Mouse (Mus musculus): ENCODE measurements around the gene Pdzrn3. TPM values are rescaled to one million over a fixed set of nuclear protein-coding genes. Genes with fewer than 3 reads are reported as not detected.

Gene Pdzrn3
- total RNA-seq (2021), result 10 to 100 TPM; 45.4 to 48.8 TPM
- long read RNA-seq, experiment 1, full-length matches to known transcripts, result 17 of 41 reads
- long read RNA-seq, experiment 1, partial matches to known transcripts, result 10 of 41 reads
- long read RNA-seq, experiment 1, other reads (novel, unspliced or antisense), result 14 of 41 reads
- long read RNA-seq, experiment 2, full-length matches to known transcripts, result 20 of 53 reads
- long read RNA-seq, experiment 2, partial matches to known transcripts, result 16 of 53 reads
- long read RNA-seq, experiment 2, other reads (novel, unspliced or antisense), result 17 of 53 reads

DNA sequence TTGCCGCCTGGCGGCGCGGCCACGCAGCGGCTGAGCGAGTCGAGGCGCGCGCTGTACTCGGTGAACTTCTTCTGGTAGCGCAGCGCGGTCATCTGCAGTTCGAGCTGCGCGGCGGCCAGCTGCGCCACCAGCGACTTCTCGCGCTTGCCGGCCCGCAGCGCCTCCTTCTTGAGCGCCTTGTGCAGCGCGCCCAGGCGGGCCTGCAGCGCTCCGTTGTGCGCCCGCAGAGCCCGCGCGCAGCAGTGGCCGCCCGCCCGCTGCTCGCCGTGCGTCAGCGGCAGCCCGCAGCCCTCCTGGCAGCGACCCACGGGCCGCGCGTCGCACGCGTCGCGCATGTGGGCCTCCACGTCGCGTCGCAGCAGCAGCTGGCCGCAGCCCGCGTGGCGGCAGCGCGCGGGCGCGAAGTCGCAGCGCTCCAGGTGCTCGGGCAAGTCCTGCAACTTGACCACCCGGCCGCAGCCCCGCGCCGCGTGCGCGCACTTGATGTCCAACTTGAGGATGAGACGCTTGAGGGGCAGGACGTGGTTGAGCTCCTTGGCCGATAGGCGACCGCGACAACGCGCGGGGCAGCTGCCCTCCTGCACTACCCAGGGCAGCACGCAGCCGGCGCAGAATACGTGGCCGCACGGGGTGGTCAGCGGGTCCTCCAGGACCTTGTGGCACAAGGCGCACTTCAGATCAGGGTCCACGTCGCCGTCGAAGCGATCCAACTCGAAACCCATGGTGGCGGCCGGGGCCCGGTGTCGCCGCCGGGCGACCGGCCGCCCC is at the start of gene Pdzrn3:
TSS of gene Pdzrn3 (minus strand) at position 731 of the 768 bp plus-strand sequence.
- DNase-seq (ENCODE audit: low spot score in 2 of 2), result peak; percentile 55 to 71

DNA sequence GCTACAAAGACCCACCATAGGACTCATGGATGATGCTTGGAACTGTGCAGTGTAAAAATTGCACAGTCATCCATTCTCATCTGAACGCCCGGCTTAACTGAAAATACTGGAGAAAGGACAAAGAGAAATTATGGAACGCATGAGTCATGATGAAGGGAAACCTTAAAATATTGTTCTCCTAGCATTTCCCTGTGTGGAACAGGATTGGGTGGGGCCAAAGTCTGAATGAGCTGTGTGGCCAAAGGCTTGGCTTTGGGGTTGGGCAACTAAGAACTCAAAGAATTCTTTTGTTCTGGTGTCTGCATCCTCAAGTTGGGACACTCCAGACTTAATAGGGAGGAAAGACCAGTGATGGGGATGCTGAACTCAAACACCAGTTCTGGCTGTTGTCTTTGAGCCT is 49.6 kb upstream of the Pdzrn3 start:
- DNase-seq (ENCODE audit: low spot score in 2 of 2), result no peak

DNA sequence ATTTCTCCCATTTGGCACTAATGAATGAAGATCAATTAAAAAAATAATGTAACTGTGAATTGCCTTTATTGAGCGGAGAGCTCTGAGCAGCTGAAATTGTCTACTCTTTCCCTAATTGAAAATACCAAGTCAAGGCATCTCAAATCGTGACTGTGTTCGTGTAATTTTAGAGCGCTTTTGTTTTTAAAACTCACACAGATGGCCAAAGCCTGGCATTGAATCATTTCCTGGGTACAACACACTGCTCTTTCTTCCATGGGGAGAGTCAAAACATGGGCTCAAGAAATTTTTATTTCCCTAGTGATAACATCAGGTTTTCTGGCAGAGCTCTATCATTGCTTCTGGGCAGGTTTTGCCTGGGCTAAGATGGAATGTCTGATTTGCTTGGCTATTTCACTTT is 48.6 kb upstream of the Pdzrn3 start:
- DNase-seq (ENCODE audit: low spot score in 2 of 2), result no peak

DNA sequence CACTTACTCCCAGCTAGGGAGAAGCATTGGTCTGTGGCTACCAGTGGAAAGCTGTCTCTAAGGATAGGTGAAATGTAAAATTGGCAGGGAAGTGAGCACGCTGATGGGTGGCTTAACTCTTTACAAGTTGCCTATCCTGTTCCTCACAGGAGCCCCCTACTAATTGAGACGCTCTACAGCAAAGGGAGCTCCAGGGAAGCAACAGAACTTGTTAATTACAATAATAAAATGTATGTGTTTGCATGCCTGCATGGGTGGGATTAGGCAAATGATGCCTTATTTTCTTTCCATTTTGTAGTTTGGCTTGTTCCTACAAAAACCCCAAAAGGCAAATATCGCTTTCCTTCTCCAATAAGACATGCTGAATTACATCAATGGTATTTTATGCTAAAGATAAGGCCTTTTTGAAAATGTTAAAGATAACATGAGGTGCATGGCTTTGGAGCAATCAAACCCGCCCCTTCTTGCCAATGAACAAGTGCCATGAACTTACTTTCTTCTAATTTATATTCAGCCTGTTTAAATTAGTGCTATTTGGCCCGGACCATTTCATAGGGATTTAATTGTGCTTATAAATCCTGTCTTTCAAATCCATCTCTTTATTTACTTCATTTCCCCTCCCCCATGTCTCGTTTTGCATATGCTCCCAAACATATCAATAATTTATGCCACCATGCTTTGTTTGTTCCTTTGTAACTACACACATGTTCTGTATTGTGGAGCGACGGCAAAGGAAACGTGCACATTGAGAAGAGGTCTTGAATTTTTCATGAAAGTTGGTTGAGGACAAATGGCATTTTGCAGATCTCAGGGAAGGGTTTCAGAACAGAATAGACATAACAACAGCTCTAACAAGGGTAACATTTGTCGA is 44.6 kb upstream of the Pdzrn3 start:
- DNase-seq (ENCODE audit: low spot score in 2 of 2), result no peak

DNA sequence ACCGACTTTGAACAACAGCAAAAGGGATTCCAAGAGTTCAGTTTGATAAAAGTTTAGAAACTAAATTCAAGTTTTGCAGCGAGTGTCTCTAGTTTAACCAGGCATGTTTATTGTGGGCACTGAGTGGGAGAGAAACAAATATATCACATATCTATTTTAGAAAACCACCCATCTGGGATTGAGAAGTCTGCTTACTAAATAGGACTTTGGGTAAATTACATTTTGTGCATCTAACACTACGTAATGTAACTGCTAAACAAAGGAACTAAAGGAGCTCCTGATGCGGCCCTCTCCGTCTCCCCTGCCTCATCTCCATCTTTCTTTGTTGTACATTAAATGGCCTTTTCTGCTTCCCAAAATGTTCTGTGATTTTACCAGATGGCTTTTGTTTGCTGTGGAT is 40.5 kb upstream of the Pdzrn3 start:
- no peak for DNase-seq (ENCODE audit: low spot score in 2 of 2)

DNA sequence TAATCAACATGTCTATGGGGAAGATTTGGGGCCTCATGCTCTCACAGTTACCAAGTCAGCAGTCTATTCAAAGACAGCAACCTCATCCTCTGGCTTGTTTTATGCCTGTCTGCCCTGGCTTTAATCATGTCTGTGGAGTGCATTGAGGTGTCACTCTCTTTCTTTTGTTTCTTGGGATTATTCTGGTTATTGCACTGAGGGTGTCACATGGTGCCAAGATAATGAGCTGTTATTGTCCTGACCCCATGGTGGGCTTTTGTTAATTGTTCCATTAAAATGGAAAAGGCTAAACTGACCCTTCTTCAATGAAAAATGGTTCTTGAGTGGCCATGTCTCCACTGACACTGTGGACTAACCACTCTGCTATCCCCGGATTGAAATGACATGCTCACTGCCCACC is 34.0 kb upstream of the Pdzrn3 start:
- no peak for DNase-seq (ENCODE audit: low spot score in 2 of 2)

DNA sequence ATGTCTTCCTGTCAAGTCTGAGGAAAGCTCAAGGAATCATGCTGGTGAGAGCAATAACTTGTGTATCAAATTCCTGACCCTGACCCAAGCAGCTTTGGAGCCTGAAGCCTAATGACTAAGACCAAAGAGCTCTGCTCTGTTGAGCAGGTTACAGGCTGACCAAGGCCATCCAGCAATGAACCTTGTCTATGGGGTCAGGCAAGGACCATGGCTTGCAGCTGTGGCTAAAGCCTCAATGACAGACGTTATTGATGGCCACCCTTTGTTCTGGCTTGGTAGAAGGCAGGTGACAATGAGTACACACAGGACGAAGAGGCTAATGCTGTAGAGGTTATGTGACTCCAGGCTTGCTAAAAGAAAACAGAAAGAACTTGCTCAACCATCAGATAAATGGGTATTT is 33.4 kb upstream of the Pdzrn3 start:
- no peak for DNase-seq (ENCODE audit: low spot score in 2 of 2)

DNA sequence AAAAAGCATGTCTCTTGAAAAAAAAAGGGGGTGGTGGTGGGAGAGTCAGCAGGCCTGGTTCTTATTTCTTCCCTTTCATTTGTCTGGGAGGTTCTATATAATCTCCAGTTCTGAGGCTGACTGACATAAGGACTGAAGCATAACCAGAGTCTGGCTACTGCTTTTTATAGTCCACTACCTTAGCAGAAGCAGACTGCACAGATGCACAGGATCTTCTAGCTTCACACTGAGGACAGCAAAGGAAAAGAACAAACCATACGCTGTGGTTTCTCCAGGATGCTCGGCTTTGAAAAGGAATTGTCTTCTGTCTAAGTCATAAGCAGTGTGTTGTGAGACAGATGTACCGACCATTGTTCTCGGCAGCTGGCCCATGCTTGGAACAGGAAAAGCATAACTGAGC is 19.0 kb upstream of the Pdzrn3 start:
- DNase-seq (ENCODE audit: low spot score in 2 of 2), result no peak

DNA sequence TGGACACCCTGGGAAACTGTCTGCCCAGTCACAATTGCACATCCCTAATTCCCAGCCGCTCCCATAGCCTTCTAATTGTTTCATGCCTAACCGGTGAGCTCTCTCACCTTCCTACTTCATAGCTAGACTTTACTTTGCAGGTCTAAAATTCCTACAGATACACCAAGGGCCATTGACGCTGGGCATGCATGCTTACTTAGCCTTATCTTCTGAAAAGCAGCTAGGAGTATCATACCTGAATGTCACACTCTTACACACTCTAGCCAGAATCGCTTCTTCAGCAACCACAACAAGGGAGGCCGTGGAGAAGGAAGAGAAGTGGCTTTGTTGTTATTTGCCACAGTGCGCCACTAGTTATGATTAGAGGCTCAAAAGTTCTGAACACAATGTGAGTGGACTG is 18.2 kb upstream of the Pdzrn3 start:
- no peak for DNase-seq (ENCODE audit: low spot score in 2 of 2)

DNA sequence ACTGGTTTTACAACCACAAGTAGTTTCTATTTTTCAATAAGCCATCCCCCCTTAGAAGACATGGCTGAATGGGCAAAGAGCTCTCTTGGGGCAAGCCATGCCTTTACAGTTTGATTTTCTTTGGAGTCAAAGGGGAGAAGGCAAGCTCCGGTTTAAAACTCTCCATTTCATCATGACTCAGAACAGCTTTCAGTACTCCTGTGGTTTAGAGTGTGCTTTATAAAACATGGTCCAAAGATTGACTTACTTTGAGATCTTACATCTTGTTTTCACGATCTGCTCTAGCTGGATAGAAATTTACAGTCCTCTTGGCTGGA is 15.1 kb upstream of the Pdzrn3 start:
- no peak for DNase-seq (ENCODE audit: low spot score in 2 of 2)

DNA sequence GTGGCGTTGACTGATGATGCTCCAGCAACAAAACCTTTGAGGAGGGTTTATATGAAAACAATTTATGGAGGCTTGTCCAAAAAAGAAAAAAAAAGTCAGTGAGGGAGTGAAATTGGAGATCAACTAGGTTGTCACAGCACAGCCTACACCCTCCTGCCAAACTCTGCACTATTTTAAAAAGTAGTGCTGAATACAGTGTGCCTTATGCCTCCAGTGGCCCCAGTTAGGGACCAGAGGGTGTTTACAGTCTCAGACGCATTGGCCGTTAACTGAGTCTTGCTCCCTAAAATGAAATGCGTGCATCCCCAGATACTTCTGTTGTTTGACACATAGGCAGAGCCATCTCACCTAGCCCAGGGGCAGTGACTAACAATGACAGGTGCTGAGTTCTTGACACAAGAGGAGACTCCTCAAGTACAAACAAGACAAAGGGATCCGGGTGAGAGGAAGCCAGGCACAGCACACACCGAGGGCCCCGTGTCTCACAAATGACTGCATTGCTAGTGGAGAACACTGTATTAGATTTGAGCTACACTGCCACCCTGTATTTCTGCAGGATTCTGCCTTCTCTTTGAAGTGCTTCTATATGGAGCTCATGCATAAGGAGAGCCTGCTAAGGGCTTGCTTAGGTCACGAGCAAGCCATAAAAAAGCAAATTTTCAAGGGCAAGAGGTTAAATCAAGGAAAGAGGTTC is 14.6 kb upstream of the Pdzrn3 start:
- DNase-seq (ENCODE audit: low spot score in 2 of 2), result no peak

DNA sequence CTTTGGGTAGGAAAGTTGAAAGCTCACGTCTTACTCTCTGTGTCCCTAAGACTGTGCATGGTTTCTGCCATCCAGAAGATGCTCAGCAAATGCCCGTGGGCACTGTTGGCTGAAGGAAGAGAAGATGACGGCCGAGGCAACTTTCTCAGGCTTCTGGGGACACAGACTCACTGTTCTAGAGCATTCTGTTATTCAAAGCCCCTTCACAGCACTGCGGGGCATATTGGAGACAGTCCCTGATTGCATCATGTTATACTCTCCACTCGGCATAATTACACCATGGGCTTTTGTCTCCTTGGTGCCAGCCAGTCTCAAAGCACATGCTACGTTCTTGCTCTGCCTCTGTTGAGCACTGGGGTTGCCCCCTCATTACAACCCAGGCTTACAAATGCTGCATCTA is 7.8 kb upstream of the Pdzrn3 start:
- DNase-seq (ENCODE audit: low spot score in 2 of 2), result no peak

DNA sequence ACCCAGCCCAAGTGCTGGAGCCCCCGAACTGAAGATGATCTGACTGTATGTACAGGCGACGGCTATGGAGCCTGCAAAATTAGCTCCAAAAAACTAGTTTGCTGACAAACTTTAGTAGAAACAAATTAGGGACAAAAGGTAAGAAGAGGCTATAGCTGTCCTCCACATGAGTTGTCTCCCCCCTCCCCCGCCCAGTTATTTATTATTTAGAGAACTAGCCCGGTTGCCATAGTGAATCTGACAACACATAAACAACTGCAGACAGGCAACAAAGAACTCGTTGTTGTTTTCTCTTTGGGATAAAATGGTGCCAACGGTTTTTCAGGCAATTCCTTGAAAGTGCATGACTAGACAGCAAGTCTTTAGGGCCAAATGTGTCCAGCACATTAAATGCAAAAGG is 7.3 kb upstream of the Pdzrn3 start:
- DNase-seq (ENCODE audit: low spot score in 2 of 2), result no peak

DNA sequence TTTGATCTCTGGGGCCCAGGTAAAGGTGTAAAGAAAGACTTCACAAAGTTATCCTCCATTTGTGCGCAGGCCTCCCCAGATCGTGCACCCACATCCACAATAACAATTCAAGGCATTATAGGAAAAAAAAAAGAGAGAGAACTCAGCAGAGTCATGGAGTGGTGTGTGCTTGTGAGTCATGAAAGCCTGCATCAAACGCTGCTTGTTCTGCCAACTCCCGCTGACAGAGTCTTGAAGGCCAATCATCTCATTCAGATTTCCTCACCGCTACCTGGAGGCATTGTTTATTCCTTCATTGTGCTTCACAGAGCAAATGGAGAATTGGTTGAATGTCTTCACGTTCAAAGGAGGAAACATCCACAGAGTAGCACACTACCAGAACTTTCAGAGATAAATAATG is 6.8 kb upstream of the Pdzrn3 start:
- DNase-seq (ENCODE audit: low spot score in 2 of 2), result no peak

DNA sequence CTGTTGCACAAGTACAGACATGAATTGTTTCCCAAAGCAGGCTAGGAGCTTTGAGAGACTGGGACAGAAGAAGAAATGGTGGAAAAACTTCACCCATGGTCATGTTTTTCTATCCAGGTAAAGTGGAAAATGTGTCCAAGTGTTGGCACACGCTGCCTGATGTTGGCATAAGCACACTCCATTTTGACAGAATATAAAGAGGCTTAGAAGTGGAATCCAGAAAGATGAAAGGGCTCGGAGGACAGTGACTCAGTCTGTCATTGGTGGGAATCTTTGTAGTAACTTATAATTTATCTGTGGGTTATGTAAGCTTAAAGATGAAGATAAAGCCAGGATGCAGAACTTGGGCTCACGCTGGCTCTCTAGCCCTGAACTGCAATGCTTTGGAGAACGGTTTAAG is 5.2 kb upstream of the Pdzrn3 start:
- DNase-seq (ENCODE audit: low spot score in 2 of 2), result no peak

DNA sequence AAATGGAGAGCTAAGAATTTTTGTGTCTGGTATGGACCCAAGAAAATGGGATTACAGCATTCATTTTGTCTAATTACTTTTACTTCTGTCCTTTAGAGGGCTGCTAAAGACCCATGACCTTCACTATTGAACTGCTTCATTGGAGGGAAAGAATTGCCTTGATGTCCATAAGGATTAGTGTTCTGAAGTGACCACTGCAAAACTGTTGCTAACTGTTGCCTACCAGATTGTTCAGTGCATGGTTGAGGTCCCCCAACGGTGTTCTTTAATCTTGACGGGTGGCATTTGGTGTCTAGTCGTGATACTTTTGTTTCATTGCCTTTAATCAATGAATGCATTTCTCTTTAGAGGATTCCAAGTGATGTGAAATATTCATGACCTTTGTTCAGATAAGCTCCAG is 1.8 kb upstream of the Pdzrn3 start:
- DNase-seq (ENCODE audit: low spot score in 2 of 2), result no peak

DNA sequence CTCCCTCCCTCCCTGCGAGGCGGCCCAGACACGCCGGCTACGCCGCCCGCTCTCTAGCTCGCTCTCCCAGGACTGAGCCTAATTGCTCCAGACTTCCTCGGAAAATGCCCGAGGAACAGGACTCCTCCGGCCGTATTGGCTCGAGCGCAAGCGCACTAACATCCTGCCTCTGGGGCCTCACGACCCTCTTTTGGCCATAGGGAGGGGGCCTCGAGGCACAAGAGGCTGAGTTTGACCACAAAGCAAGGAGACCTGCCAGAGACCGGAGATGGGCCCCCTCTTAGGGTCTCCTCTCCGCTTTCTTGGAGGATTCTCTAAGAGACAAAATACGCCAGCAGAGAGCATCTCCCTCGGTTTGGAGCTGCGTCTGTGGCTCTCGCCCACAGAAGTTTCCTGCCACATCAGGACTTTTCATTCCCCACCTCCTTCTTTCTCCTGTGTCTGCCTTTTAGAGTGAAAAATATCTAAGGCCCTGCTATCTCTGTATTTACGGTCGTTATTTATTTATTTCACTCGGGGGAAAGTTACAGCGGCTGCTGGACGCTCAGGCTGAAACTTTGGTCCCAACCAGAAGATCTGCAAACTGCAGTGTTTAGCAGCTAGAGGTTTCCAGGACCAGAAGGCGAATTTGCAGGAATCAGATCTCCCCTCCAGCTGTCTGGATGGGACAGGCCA is 375 bp upstream of the Pdzrn3 start:
- peak; percentile 50 to 82 for DNase-seq (ENCODE audit: low spot score in 2 of 2)

DNA sequence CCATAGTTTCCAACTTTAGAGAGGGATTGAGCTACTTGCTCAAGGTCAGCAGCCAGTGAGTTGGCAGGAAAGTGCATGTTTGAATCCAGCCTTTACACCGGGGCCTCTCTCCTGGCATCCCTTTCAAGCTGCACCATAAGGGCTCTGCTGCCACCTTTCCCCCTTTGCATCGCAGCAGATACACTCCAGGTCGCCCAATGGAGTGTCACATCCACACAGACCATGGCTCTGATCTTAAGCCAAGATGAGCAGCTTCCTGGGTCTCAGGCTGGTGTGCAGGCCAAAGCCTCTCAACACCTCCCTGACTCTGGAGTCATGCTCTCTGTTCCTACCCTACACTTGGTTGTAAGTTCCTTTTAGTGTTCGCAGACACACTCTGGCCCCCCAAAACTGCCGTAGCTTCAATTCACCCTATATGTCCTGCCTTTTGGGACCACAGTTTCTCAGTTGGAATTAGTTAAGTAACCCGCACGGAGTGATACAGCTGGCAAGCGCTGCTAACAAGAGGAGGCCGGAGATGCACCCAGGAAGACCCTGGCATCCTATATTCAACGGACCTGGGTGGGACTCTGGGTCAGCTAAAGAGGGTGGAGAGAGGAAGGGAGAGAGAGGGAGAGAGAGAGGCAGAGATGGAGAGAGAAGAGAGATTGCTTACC is 1.1 kb downstream of the Pdzrn3 start:
- peak in 1 of 2 experiments; percentile 18 for DNase-seq (ENCODE audit: low spot score in 2 of 2)

DNA sequence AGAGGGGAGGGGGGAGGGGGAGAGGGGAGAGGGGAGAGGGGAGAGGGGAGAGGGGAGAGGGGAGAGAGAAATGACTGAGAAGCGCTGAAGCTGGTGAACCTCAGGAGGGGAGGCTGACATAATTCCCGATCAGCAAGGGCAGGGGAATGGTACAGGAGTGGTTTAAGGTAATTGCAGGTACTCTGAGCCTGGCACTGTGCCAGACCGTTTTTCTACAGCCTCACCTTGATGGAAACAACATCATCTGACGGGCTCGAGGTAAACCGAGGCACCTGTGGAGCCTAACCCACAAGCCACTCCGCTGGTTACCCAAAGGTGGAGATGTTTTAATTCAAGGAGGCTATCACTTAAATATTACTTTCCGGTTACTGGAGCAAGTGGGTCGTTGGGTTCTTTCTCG is 1.6 kb downstream of the Pdzrn3 start:
- no peak for DNase-seq (ENCODE audit: low spot score in 2 of 2)

DNA sequence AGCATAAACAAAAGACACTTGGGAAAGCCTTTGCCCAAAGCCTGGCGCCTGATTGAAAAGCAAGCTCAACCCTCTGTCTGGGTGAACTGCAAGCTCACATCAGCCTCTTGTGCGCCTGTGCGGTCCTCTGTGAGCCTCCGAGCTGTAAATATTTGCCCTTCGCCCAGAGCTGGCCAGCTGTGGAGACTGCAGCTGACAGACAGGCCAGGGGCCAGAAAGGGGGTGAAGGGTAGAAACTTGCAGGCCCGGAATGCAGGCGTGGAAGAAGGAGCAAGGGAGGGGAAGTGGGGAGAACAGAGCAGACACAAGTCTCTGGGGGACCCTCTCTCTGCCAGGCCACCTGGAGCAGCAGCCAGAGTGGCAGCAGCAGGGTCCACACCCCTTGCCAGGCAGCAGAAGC is 3.0 kb downstream of the Pdzrn3 start:
- DNase-seq (ENCODE audit: low spot score in 2 of 2), result peak; percentile 24 to 69
